Mouse (Mus musculus) spleen, postnatal 4 days (tissue): ENCODE measurements around the gene C1qc.

Experiments
- DNase-seq, 2 experiments: peaks; one replicate each; pipeline ENCODE4 v3.0.0; 2022; ENCODE audit warnings: low spot score in 2 of 2

The C1qc gene

GRCm38 (mm10) chr4:136895861-136896260, 3.0 kb upstream of the C1qc start:
- DNase-seq: no peak

GRCm38 (mm10) chr4:136894821-136895220, 2.0 kb upstream of the C1qc start:
- DNase-seq: no peak

DNA sequence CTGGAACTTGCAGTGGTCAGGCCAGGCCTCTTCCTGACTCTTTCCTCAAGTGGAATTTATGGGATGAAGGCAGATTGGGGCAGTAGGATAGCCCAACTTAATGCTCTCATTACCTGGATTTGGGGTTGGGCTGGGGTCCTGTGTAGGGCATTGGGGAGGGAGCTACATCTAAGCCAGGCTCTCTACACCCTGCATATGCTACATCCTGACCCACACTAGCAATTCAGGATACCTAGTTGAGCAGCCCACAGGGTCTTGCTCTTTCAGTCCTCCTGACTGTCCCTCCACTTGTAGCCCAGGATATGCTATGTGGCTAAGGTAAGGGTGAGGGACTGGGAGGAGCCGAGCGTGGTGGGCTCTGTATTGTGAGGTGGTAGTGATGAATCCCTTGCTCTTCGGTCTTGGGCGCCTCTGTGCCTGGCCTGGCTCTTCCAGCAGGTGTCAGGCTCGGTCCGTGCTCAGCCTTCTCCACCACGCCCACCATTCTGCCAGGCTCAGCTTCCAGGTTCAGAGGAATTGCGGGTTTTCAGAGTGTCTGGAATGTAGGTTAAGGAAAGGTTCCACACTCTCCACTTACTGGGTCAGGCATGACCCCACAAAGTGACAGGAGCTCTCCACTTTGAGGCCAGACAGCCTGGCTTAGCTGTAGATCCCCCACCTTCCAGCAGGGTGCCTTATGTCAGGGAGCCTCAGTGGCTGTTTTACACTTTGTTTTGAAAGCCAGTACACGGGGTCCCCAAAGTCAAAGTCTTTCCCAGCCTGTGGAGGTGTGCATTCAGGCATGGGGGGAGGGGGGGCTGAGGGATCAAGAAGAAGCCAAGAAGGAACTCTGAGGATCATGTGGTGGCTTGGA, 1.1 kb upstream of the C1qc start:
- DNase-seq: no peak

GRCm38 (mm10) chr4:136892371-136892770, 494 bp downstream of the C1qc start:
- no peak for DNase-seq

GRCm38 (mm10) chr4:136891115-136891514, 1.8 kb downstream of the C1qc start:
- no peak for DNase-seq

DNA sequence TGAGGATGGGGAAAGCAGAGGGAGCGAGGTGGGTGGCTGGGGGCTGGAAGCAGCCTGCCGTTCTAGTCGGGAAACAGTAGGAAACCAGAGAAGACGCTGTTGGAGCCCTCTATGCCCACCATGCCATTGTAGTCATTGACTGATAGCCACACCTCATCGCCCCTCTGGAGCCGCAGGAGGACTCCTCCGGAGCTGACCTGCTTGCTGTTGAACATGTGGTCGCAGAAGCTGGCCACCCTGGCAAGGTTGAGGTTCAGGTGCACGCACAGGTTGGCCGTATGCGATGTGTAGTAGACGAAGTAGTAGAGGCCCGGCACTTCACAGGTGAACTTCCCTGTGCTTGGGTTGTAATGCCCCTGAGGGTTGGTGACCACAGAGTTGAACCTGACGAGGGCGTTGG, 2.9 kb downstream of the C1qc start:
- DNase-seq: no peak

GRCm38 (mm10) chr4:136887714-136888113, 5.2 kb downstream of the C1qc start:
- DNase-seq: no peak

DNA sequence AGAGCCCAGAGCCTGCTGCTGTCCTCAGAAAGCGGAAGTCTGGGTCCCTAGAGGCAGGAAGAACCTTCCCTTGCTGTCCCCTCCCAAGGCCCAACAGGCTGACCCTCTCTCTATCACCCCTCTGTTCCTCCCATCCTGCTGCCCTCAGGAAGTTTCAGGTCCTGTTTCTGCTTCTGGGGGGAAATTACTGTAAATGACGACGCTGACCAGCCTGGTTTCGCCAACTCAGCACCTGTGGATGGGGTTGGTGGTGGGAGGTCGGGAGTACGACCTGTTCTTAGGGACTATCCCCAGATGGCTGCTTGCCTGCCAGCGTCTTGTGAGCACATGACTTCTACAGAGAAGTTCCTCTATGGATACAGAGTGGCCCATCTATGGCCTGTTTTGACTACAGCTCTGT, 6.8 kb downstream of the C1qc start, which contains the start of gene C1qb:
C1qb (minus strand) TSS at position 87 of the 400 bp plus-strand sequence.
- DNase-seq: no peak

- DNase-seq: no peak
Measured at GRCm38 (mm10) chr4:136878601-136879000, 14.3 kb downstream of the C1qc start.

DNA sequence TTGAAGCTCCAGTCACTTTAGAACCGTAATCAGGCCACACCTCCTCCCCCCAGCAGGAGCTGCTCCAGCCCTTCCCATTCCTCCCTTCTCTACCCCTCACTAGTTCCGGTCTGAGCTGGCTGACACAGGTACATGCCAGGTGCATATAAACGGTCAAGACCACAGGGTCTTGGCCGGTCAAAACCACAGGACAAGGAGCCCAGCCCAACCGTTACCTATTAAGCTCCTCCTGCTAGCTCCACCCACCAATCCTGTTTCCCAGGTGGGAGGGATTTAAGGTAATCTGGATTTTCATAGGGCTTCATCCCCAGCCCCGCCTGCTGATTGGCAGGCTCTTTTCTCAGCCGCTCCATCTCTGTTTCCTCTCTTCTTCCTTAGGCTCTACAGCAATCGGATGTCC, 14.7 kb downstream of the C1qc start:
- no peak for DNase-seq

GRCm38 (mm10) chr4:136876971-136877370, 15.9 kb downstream of the C1qc start:
- no peak for DNase-seq

DNA sequence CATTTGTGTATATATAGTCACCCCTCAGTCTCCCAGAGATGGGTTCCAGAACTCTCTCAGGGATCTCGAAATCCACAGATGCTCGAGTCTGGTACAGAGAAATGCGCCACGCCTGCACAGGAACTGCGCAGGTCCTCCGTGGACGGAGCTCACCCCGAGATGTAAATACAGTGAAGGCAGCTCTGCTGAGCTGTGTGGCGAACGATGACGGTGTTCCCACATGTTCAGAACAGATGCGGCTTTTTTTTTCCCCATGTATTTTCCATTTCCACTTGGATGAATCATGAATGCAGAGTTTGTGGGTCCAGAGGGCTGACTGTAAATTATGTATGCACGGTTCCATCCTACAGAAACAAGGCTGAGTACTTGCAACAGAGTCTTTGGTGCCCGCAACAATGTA, 17.9 kb downstream of the C1qc start:
- DNase-seq: no peak

- no peak for DNase-seq
Measured at GRCm38 (mm10) chr4:136868371-136868770, 24.5 kb downstream of the C1qc start.

GRCm38 (mm10) chr4:136867690-136868345, 25.0 kb downstream of the C1qc start:
- DNase-seq: no peak

DNA sequence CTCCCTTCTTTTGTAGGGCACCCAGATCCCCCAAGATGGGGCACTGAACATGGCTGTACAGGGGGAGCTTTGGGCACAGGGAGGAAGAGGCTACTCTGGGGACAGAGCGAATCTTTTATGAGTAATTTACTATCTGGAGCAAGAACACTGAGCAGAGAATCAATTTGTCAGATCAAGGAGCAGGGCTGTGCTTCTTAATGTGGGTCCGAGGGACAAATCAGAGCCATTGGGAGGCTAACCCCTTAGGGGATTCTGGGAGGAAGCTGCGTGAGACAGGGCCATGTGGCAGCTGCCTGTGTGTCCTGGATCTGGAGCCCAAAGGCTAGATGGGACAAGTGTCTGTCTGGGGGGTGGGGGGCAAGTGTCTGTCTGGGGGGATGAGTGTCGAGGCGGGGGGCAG, 27.3 kb downstream of the C1qc start:
- no peak for DNase-seq

GRCm38 (mm10) chr4:136864751-136865470, 28.0 kb downstream of the C1qc start:
- DNase-seq: no peak

DNA sequence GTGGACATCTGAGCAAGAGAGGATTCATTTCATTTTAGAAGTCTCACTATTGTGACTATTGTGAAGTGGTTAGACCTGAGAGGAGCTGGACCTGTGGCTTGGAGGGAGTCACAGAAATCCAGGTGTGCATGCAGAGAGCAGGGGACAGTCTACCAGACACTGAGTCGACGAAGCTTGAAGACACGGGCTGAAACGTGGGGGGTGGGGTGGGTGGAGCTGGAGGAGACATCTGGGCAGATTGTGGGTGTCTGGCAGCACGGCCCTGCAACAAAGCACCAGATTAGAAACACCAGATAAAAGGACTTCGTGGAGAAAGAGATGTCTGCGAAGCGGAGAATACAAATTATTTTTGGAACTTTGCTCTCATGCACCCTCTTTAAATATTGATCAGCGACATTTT, 29.3 kb downstream of the C1qc start:
- no peak for DNase-seq

DNA sequence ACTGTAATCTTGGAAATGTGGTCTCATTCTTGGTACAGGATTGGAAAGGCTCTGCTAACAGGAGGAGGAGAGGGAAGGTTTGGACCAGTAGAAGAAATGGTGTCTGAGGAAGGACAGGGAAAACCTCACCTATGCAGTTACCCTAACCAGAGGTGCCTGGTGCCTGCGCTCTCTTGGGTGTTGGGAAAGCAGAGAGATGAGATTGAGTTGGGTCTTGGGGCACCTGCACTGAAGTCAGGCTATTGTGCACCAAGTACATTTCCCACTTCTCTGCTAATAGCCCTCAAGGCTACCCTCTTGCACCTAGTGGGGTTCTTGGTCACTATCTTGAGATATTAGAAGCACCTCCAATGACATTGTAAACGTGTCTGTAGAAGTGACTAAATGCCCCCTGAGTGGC, 30.5 kb downstream of the C1qc start:
- no peak for DNase-seq

DNA sequence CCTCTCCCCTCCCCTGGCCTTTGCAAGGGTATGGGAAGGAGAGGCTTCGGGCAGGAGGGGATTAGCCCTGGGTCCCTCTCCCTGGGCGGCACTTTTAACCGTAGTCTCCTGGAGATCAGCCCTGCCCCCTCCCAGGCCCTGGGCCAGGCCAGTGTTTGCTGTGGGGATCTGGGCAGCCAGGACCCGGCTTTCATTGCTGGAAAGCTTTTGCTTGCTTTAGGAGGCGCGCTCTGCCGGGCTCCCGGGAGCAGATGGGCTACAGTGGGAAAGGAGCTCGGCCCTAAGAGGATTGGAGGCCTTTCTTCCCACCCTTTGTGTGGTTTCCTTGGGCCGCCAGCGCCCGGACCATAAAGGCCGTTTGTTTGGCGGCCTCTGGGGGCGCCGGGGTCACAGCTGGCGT, 31.1 kb downstream of the C1qc start:
- no peak for DNase-seq

GRCm38 (mm10) chr4:136860022-136860421, 32.8 kb downstream of the C1qc start:
- no peak for DNase-seq

DNA sequence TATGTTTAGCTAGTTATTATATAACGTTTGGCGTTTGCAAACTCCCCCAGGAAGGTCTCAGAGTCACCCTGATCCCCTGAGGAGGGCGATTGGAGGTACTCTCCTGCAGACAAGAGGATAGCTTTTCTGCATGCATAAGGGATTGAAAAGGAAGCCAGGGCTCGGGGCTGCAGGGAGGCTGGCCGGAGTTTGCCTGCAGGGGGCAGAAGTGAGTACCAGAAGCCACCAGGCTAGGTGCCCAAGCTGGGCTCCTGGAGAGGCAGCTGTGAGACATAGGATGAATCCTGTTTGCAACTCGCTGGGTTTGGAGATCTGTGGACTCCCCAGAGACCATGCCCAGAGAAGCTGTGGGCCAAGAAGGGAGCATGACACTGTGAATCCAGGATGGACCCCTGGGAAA, 37.8 kb downstream of the C1qc start:
- DNase-seq: no peak

- DNase-seq: no peak
Measured at GRCm38 (mm10) chr4:136852989-136853388, 39.9 kb downstream of the C1qc start.

DNA sequence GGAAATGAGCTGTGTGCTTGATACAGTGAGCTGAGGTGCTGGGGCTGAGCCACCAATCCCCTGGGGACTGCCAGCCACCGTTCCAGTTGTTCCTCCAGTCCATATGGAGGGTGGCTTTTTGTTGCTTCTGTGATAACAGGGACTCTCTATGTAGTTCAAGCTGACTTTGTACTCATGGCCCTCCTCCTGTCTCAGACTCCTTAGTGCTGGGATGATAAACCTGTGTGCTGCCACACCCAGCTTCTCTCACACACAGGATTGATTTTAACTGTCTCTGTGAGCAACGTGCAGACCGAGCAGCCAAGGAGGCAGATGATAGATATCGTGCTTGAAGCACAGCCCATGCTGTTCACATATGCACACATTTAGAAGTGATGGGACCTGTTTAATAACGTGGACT, 40.7 kb downstream of the C1qc start:
- DNase-seq: no peak
